ENCODE assay signal across 20 mouse cellular contexts in genomic region chr7:28674994-28675393, GRCm38 (mm10). TPM values are rescaled to one million over a fixed set of nuclear protein-coding genes. Genes with fewer than 3 reads are reported as not detected.
DNase-seq lines count a peak whose midpoint lies in the region; ATAC-seq and TF ChIP-seq lines count a peak whose summit lies in the region.
"Had no signal": no experiment of that assay in that cellular context is flagged by ENCODE, and none has a peak within 500 bp of the region (broad histone marks: within the 10 kb centered on the region; RNA-seq: fewer than 3 reads in every experiment).

No protein-coding gene starts in this region.

- H3K36me3 ChIP-seq in MEL (ENCODE audit: control insufficient read depth in 1 of 2, insufficient read depth in 2 of 2, low read length in 2 of 2), result peaks cover 0 to 2% of the 10 kb centered on the region in 2 experiments; a peak in 1 of 4 replicates
- H3K36me3 ChIP-seq: forebrain, embryonic 12.5 days; heart, embryonic 13.5 days; midbrain, embryonic 15.5 days; stomach, embryonic 15.5 days had no signal

- no peak for TF ChIP-seq RAD21 in MEL (IDR thresholded peaks at IDR 0.05; ENCODE audit: low read depth, low read length)

- no peak for TF ChIP-seq CTCF in MEL (IDR thresholded peaks at IDR 0.05 in 2 of 3, conservative IDR thresholded peaks at IDR 0.05 in 1 of 3; ENCODE audit: control insufficient read depth in 1 of 3, insufficient read depth in 1 of 3, low read depth in 2 of 3, low read length in 3 of 3, poor library complexity in 1 of 3, severe bottlenecking in 1 of 3)

- H3K4me1 ChIP-seq in MEL (ENCODE audit: control insufficient read depth in 1 of 2, insufficient read depth in 2 of 2, low read length in 2 of 2), result peaks cover 0 to 9% of the 10 kb centered on the region in 2 experiments; a peak in 3 of 4 replicates
- H3K4me1 ChIP-seq: forebrain, embryonic 12.5 days; midbrain, embryonic 15.5 days; stomach, embryonic 15.5 days had no signal

- H3K27ac ChIP-seq in MEL (ENCODE audit: control insufficient read depth, low read depth, low read length), result no peak overlapping the region
- H3K27ac ChIP-seq: forebrain, embryonic 12.5 days; heart, embryonic 13.5 days; hindbrain, postnatal 0 days; midbrain, embryonic 15.5 days; stomach, embryonic 15.5 days had no signal

- peak overlapping the region; percentile 57 for H3K9ac ChIP-seq in MEL (ENCODE audit: control insufficient read depth, low read depth, low read length, poor library complexity, severe bottlenecking)
- H3K9ac ChIP-seq: forebrain, embryonic 12.5 days; heart, embryonic 13.5 days; lung, embryonic 14.5 days; midbrain, embryonic 15.5 days; stomach, embryonic 15.5 days had no signal

- peak; percentile 58 for ATAC-seq in granulocyte monocyte progenitor cell, adult 5-6 weeks (replicated peaks; ENCODE audit: poor library complexity, severe bottlenecking)
- ATAC-seq: hindbrain, postnatal 0 days; midbrain, embryonic 15.5 days had no signal

- peak overlapping the region; percentile 62 to 99 for H3K4me3 ChIP-seq in MEL (ENCODE audit: control insufficient read depth in 1 of 2, insufficient read depth in 1 of 2, low read depth in 2 of 2, low read length in 2 of 2)
- H3K4me3 ChIP-seq: forebrain, embryonic 12.5 days; heart, embryonic 13.5 days; midbrain, embryonic 15.5 days; stomach, embryonic 15.5 days had no signal

- no peaks in the 10 kb centered on the region for H3K9me3 ChIP-seq in MEL (replicated peaks; ENCODE audit: insufficient read depth, low read length)
- H3K9me3 ChIP-seq: forebrain, embryonic 12.5 days; heart, embryonic 13.5 days; midbrain, embryonic 15.5 days; stomach, embryonic 15.5 days had no signal

- DNase-seq in 416B (ENCODE audit: low read depth), result peak; percentile 64
- peak; percentile 43 for DNase-seq in A20 (ENCODE audit: low read depth, low spot score)
- peak; percentile 76 for DNase-seq in MEL (ENCODE audit: low read depth, low spot score)
- DNase-seq in cerebellum, adult 8-10 months, result no peak
- no peak for DNase-seq in lung, postnatal 4 days
- no peak for DNase-seq in kidney, postnatal 4 days
- DNase-seq: cerebellum, postnatal 36 days; gastrocnemius, postnatal 25 days; heart, postnatal 4 days; thymus, postnatal 25 days had no signal

- TF ChIP-seq POLR2A in MEL (IDR thresholded peaks at IDR 0.05; ENCODE audit: control insufficient read depth in 1 of 2, insufficient read depth in 1 of 2, low read depth in 1 of 2, low read length in 2 of 2, poor library complexity in 1 of 2), result no peak

- no peak for TF ChIP-seq EP300 in MEL (IDR thresholded peaks at IDR 0.05; ENCODE audit: low read depth in 1 of 2, low read length in 2 of 2)

- no peaks in the 10 kb centered on the region; a peak in 1 of 4 replicates for H3K27me3 ChIP-seq in MEL (ENCODE audit: control insufficient read depth in 1 of 2, insufficient read depth in 2 of 2, low read length in 2 of 2)
- H3K27me3 ChIP-seq: forebrain, embryonic 12.5 days; heart, embryonic 13.5 days; midbrain, embryonic 15.5 days; stomach, embryonic 15.5 days had no signal

- H3K79me2 ChIP-seq in MEL (ENCODE audit: control insufficient read depth, insufficient read depth, low read length, poor library complexity), result no peaks in the 10 kb centered on the region

TF ChIP-seq in MEL, 35 proteins besides CTCF, POLR2A, EP300 and RAD21:
- TF ChIP-seq GATA1 (IDR thresholded peaks at IDR 0.05; ENCODE audit: low read depth, low read length) (0 out of 2 replicates have a peak, but pooled peaks have one; percentile 11), CHD1 (IDR thresholded peaks at IDR 0.05; ENCODE audit: low read depth, low read length) (peak; percentile 65; the same call in 1 of the 2 replicates), MAFK (IDR thresholded peaks at IDR 0.05; ENCODE audit: borderline replicate concordance, low read depth, low read length) (no peak), MAX (IDR thresholded peaks at IDR 0.05; ENCODE audit: low read length) (no peak), ZNF384 (IDR thresholded peaks at IDR 0.05; ENCODE audit: low read depth, low read length) (peak; percentile 50; the same call in 1 of the 2 replicates), HCFC1 (IDR thresholded peaks at IDR 0.05; ENCODE audit: low read depth, low read length) (peak; percentile 53; the same call in 1 of the 2 replicates), ETS1 (IDR thresholded peaks at IDR 0.05; ENCODE audit: low read depth, low read length) (peak; percentile 63; the same call in 1 of the 2 replicates), MYC (IDR thresholded peaks at IDR 0.05; ENCODE audit: low read depth, low read length) (0 out of 2 replicates have a peak, but pooled peaks have one; percentile 21)

RNA-seq across cellular contexts. Expression of gene Fbxo27, which starts 17.7 kb away (rescaled TPM):
- total RNA-seq in MEL (2012; rRNA removed), result not detected in 2 replicates
- not detected for polyA plus RNA-seq in MEL (2012; ENCODE audit: insufficient read depth in 1 of 2, insufficient read length in 2 of 2, low read depth in 1 of 2, low replicate concordance in 2 of 2, missing spikeins in 1 of 2)
- 4.3 TPM in 1 of 2 replicates, not detected in the other for total RNA-seq in granulocyte monocyte progenitor cell, adult 5-6 weeks (2014; fragmentation: Nextera tagmentation)
- total RNA-seq in granulocyte monocyte progenitor cell, adult 5-6 weeks (2017), result 0.17 TPM in 1 of 2 replicates, not detected in the other
- total RNA-seq: neutrophil, adult 5-6 weeks had no signal

RNA-seq across cellular contexts. Expression of gene Fbxo17, which starts 41.6 kb away (rescaled TPM):
- 0.10 TPM in 1 of 2 replicates, not detected in the other for total RNA-seq in MEL (2012; rRNA removed)
- under 1 TPM in 1 of 2 experiments, not detected in 1; 0.43 TPM for polyA plus RNA-seq in MEL (2012; ENCODE audit: insufficient read depth in 1 of 2, insufficient read length in 2 of 2, low read depth in 1 of 2, low replicate concordance in 2 of 2, missing spikeins in 1 of 2)
- 1.3 and 3.3 TPM in 2 replicates for total RNA-seq in granulocyte monocyte progenitor cell, adult 5-6 weeks (2014; fragmentation: Nextera tagmentation)
- 1.3 and 2.1 TPM in 2 replicates for total RNA-seq in granulocyte monocyte progenitor cell, adult 5-6 weeks (2017)

RNA-seq across cellular contexts. Expression of gene Acp7, which starts 43.9 kb away (rescaled TPM):
- total RNA-seq in MEL (2012; rRNA removed), result not detected in 2 replicates
- polyA plus RNA-seq in MEL (2012; ENCODE audit: insufficient read depth in 1 of 2, insufficient read length in 2 of 2, low read depth in 1 of 2, low replicate concordance in 2 of 2, missing spikeins in 1 of 2), result not detected
- not detected in 2 replicates for total RNA-seq in granulocyte monocyte progenitor cell, adult 5-6 weeks (2014; fragmentation: Nextera tagmentation)
- total RNA-seq in granulocyte monocyte progenitor cell, adult 5-6 weeks (2017), result not detected in 2 replicates
- total RNA-seq: gastrocnemius, postnatal 25 days; heart, postnatal 4 days; neutrophil, adult 5-6 weeks had no signal
- polyA plus RNA-seq: forebrain, embryonic 12.5 days; heart, embryonic 13.5 days; large intestine, adult 2 months; lung, embryonic 14.5 days; small intestine, adult 2 months had no signal

Comparison
In these comparisons a context has a peak if more than half of its experiments do, and no peak if none do; other contexts are left out.
1. DNase-seq: peak in 416B (single experiment), A20 (single experiment) and MEL (single experiment); none in cerebellum, adult 8-10 months (single experiment), lung, postnatal 4 days (0 of 2) and kidney, postnatal 4 days (0 of 2).